Comparison of ENCODE assay signal across 24 mouse cellular contexts in genomic region chr5:122135290-122135882, GRCm38 (mm10). TPM values are rescaled to one million over a fixed set of nuclear protein-coding genes. Genes with fewer than 3 reads are reported as not detected.
DNase-seq lines count a peak whose midpoint lies in the region; ATAC-seq and TF ChIP-seq lines count a peak whose summit lies in the region.
"Had no signal": no experiment of that assay in that cellular context is flagged by ENCODE, and none has a peak within 500 bp of the region (broad histone marks: within the 10 kb centered on the region; RNA-seq: fewer than 3 reads in every experiment).

No protein-coding gene starts in this region.

- H3K27ac ChIP-seq in heart, embryonic 15.5 days, result peak overlapping the region; percentile 81
- no peak overlapping the region for H3K27ac ChIP-seq in heart, embryonic 12.5 days (ENCODE audit: poor library complexity, severe bottlenecking)
- peak overlapping the region; percentile 8; the same call in 1 of the 2 replicates for H3K27ac ChIP-seq in testis, adult 2 months (ENCODE audit: control insufficient read depth, insufficient read depth, low read depth, low read length)
- H3K27ac ChIP-seq: embryonic facial prominence, embryonic 13.5 days; hindbrain, embryonic 14.5 days; kidney, embryonic 15.5 days; limb, embryonic 12.5 days; liver, embryonic 12.5 days had no signal

- H3K36me3 ChIP-seq in heart, embryonic 15.5 days, result no peaks in the 10 kb centered on the region
- H3K36me3 ChIP-seq in heart, embryonic 12.5 days, result no peaks in the 10 kb centered on the region
- H3K36me3 ChIP-seq in testis, adult 2 months (ENCODE audit: control insufficient read depth, insufficient read depth, low read length), result no peaks in the 10 kb centered on the region
- H3K36me3 ChIP-seq: embryonic facial prominence, embryonic 13.5 days; kidney, embryonic 15.5 days; limb, embryonic 12.5 days; liver, embryonic 12.5 days had no signal

- no peaks in the 10 kb centered on the region for H3K9me3 ChIP-seq in heart, embryonic 15.5 days (replicated peaks)
- no peaks in the 10 kb centered on the region for H3K9me3 ChIP-seq in heart, embryonic 12.5 days (replicated peaks)
- H3K9me3 ChIP-seq: embryonic facial prominence, embryonic 13.5 days; kidney, embryonic 15.5 days; limb, embryonic 12.5 days; liver, embryonic 12.5 days had no signal

- H3K9ac ChIP-seq in heart, embryonic 15.5 days, result no peak overlapping the region
- no peak overlapping the region for H3K9ac ChIP-seq in heart, embryonic 12.5 days
- H3K9ac ChIP-seq: embryonic facial prominence, embryonic 13.5 days; hindbrain, embryonic 14.5 days; kidney, embryonic 15.5 days; limb, embryonic 12.5 days; liver, embryonic 12.5 days; lung, embryonic 14.5 days had no signal

- TF ChIP-seq CTCF in testis, adult 2 months (IDR thresholded peaks at IDR 0.05; ENCODE audit: control insufficient read depth, insufficient read depth, insufficient replicate concordance, low read depth, low read length), result no peak

- TF ChIP-seq POLR2A in testis, adult 2 months (IDR thresholded peaks at IDR 0.05; ENCODE audit: control insufficient read depth, low read depth, low read length), result no peak

- H3K4me2 ChIP-seq in heart, embryonic 15.5 days, result no peak overlapping the region
- no peak overlapping the region for H3K4me2 ChIP-seq in heart, embryonic 12.5 days
- H3K4me2 ChIP-seq: embryonic facial prominence, embryonic 13.5 days; hindbrain, embryonic 14.5 days; kidney, embryonic 15.5 days; limb, embryonic 12.5 days; liver, embryonic 12.5 days; lung, embryonic 14.5 days had no signal

- 0 out of 2 replicates have a peak, but pooled peaks cover 2% of the 10 kb centered on the region for H3K27me3 ChIP-seq in heart, embryonic 15.5 days
- no peaks in the 10 kb centered on the region for H3K27me3 ChIP-seq in heart, embryonic 12.5 days (replicated peaks)
- H3K27me3 ChIP-seq in testis, adult 2 months (ENCODE audit: control insufficient read depth, insufficient read depth, low read length), result no peaks in the 10 kb centered on the region
- H3K27me3 ChIP-seq: embryonic facial prominence, embryonic 13.5 days had no signal

- no peak overlapping the region for H3K4me3 ChIP-seq in heart, embryonic 15.5 days
- no peak overlapping the region for H3K4me3 ChIP-seq in heart, embryonic 12.5 days
- peak overlapping the region; percentile 60 for H3K4me3 ChIP-seq in testis, adult 2 months (ENCODE audit: control insufficient read depth, low read depth, low read length)
- H3K4me3 ChIP-seq: embryonic facial prominence, embryonic 13.5 days; kidney, embryonic 15.5 days; limb, embryonic 12.5 days; liver, embryonic 12.5 days had no signal

- ATAC-seq in heart, embryonic 15.5 days (replicated peaks; ENCODE audit: insufficient number of reproducible peaks, insufficient read depth, low FRiP score, low read depth), result no peak
- no peak for ATAC-seq in heart, embryonic 12.5 days (ENCODE audit: insufficient number of reproducible peaks, low FRiP score)
- ATAC-seq: CD4-positive, CD25-positive, alpha-beta regulatory T cell, adult 4 months; forebrain, embryonic 14.5 days; liver, embryonic 12.5 days had no signal

- peak; percentile 47 to 53 for DNase-seq in cerebellum, adult 18-20 months
- DNase-seq in cerebellum, adult 8-10 months, result no peak
- no peak for DNase-seq in testis, postnatal 14 days (ENCODE audit: low spot score)
- no peak for DNase-seq in c-Kit-positive CD71-positive TER-119-positive erythroid progenitor cells, embryonic 14.5 days (ENCODE audit: low spot score)
- DNase-seq in adrenal gland, postnatal 36 days, result no peak
- DNase-seq: adrenal gland, postnatal 25 days; gastrocnemius, postnatal 25 days; kidney, postnatal 4 days; lung, embryonic 14.5 days; lung, postnatal 4 days; thymus, postnatal 36 days had no signal

- peaks cover 40% of the 10 kb centered on the region for H3K4me1 ChIP-seq in heart, embryonic 15.5 days (replicated peaks)
- H3K4me1 ChIP-seq in heart, embryonic 12.5 days (replicated peaks), result peaks cover 44% of the 10 kb centered on the region
- peaks cover 29% of the 10 kb centered on the region for H3K4me1 ChIP-seq in testis, adult 2 months (ENCODE audit: control insufficient read depth, insufficient read depth, low read length)

- WGBS in heart, embryonic 15.5 days, result 74% methylated on average over 3 of the region's 3 CpGs
- 72% methylated on average over 3 of the region's 3 CpGs for WGBS in heart, embryonic 12.5 days

RNA-seq across cellular contexts. Expression of gene Ccdc63, which starts 5.2 kb away (rescaled TPM):
- 0.16 and 0.42 TPM in 2 replicates for polyA plus RNA-seq in heart, embryonic 15.5 days (2015; fragmentation: Nextera tagmentation; extraction: Ambion mirVana)
- 0.33 and 0.42 TPM in 2 replicates for polyA plus RNA-seq in heart, embryonic 12.5 days (2016; fragmentation: Nextera tagmentation; extraction: Ambion mirVana)
- polyA plus RNA-seq in testis, adult 2 months (2012; rRNA removed), result 288 and 313 TPM in 2 replicates
- total RNA-seq in adrenal gland, postnatal 36 days (2021), result not detected
- total RNA-seq: adrenal gland, postnatal 25 days; gastrocnemius, postnatal 25 days had no signal
- polyA plus RNA-seq: embryonic facial prominence, embryonic 13.5 days; forebrain, embryonic 14.5 days; intestine, embryonic 14.5 days; kidney, embryonic 15.5 days; limb, embryonic 12.5 days; liver, embryonic 12.5 days; neural tube, embryonic 11.5 days had no signal

RNA-seq across cellular contexts. Expression of gene Ppp1cc, which starts 22.7 kb away (rescaled TPM):
- 198 and 233 TPM in 2 replicates for polyA plus RNA-seq in heart, embryonic 15.5 days (2015; fragmentation: Nextera tagmentation; extraction: Ambion mirVana)
- polyA plus RNA-seq in heart, embryonic 12.5 days (2016; fragmentation: Nextera tagmentation; extraction: Ambion mirVana), result 222 and 230 TPM in 2 replicates
- 524 and 547 TPM in 2 replicates for polyA plus RNA-seq in testis, adult 2 months (2012; rRNA removed)
- 100 to 1,000 TPM; 165 to 169 TPM for total RNA-seq in adrenal gland, postnatal 36 days (2021)

RNA-seq across cellular contexts. Expression of gene Myl2, which starts 34.6 kb away (rescaled TPM):
- 7,334 and 9,932 TPM in 2 replicates for polyA plus RNA-seq in heart, embryonic 15.5 days (2015; fragmentation: Nextera tagmentation; extraction: Ambion mirVana)
- 7,161 and 7,647 TPM in 2 replicates for polyA plus RNA-seq in heart, embryonic 12.5 days (2016; fragmentation: Nextera tagmentation; extraction: Ambion mirVana)
- 1.4 and 1.5 TPM in 2 replicates for polyA plus RNA-seq in testis, adult 2 months (2012; rRNA removed)
- total RNA-seq in adrenal gland, postnatal 36 days (2021), result 1 to 10 TPM in 1 of 2 experiments, not detected in 1; 2.0 TPM
- total RNA-seq: adrenal gland, postnatal 25 days; layer of hippocampus, postnatal 10 days had no signal
- polyA plus RNA-seq: CD4-positive, CD25-positive, alpha-beta regulatory T cell, adult 4 months; embryonic facial prominence, embryonic 13.5 days; intestine, embryonic 14.5 days had no signal

Comparison
In these comparisons a context has a peak if more than half of its experiments do, and no peak if none do; other contexts are left out.
1. DNase-seq: peak in cerebellum, adult 18-20 months (2 of 2); none in cerebellum, adult 8-10 months (single experiment), testis, postnatal 14 days (single experiment), c-Kit-positive CD71-positive TER-119-positive erythroid progenitor cells, embryonic 14.5 days (single experiment) and adrenal gland, postnatal 36 days (0 of 2).
2. RNA of gene Ccdc63, which starts 5.2 kb away (polyA plus RNA-seq): 288 to 313 TPM in testis, adult 2 months; 0.16 to 0.42 TPM in heart, embryonic 15.5 days and 0.33 to 0.42 TPM in heart, embryonic 12.5 days; every median in the first group is over 100 times any median in the second.
3. RNA of gene Myl2, which starts 34.6 kb away (polyA plus RNA-seq): 7,334 to 9,932 TPM in heart, embryonic 15.5 days and 7,161 to 7,647 TPM in heart, embryonic 12.5 days; 1.4 to 1.5 TPM in testis, adult 2 months; every median in the first group is over 1,000 times any median in the second.